Mouse (Mus musculus) heart, adult 2 months (tissue): Measurements from ENCODE around the gene Ip6k1.

Experiments used
- CTCF ChIP-seq: fragments of 200-600 bp; IDR thresholded peaks from 2 replicates; pipeline ENCODE4 v1.8.1; 2022; ENCODE audit warnings: antibody characterized with exemption, mild to moderate bottlenecking, moderate library complexity
- EP300 ChIP-seq: fragments of 200-500 bp; IDR thresholded peaks from 2 replicates; pipeline ENCODE4 v1.6.1; 2011; ENCODE audit warnings: low read depth, low read length, control low read depth; ENCODE audit not compliant: insufficient read depth
- POLR2A ChIP-seq: fragments of 200-500 bp; IDR thresholded peaks from 2 replicates; pipeline ENCODE4 v1.6.1; 2011; ENCODE audit warnings: mild to moderate bottlenecking, low read depth, low read length, control low read depth; ENCODE audit not compliant: insufficient read depth

DNA sequence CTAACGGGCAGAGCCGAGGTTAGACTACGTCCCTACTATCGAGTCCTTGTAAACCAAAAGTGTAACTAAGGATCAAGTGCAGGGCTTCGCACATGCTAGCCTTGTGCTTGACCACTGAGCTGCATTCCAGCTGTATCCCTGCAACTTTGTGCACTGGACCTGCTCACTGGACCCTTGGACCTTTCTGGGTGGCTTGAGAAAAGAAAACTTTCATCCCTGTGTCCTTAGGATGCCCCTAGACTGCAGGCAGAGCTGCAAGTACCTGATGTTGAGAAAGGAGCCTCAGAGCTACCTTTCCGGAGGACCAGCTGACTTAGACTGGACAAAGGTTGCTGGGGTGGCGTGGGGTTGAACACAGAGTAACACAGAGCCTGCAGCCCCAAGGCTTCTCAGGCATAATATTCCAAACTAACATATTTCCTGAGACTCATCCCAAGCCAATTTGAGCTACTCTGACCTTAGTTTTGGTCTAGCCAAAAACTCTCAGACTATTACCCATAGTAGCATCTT lies 88.4 kb downstream of the Ip6k1 start:
- no peak for TF ChIP-seq CTCF
- TF ChIP-seq POLR2A: no peak
- TF ChIP-seq EP300: no peak
